Mouse (Mus musculus) small intestine, adult 2 months (tissue): Measurements from ENCODE around the gene Heg1. TPM values are rescaled to one million over a fixed set of nuclear protein-coding genes. Genes with fewer than 3 reads are reported as not detected.
A peak's percentile ranks its signal among the peaks of the same experiment; 100 is the strongest.

Experiments
- H3K27ac ChIP-seq: fragments of 200-500 bp; 2 replicates; pipeline ENCODE4 v1.5.1; 2012; ENCODE audit warnings: low read depth, low read length, control low read depth, inconsistent platforms; ENCODE audit not compliant: insufficient read depth
- H3K27me3 ChIP-seq: fragments of 200-500 bp; 2 replicates; pipeline ENCODE4 v1.6.1; 2012; ENCODE audit warnings: mild to moderate bottlenecking, moderate library complexity, low read length, inconsistent platforms; ENCODE audit not compliant: control insufficient read depth, insufficient read depth
- H3K36me3 ChIP-seq: fragments of 200-500 bp; 2 replicates; pipeline ENCODE4 v1.6.1; 2012; ENCODE audit warnings: mild to moderate bottlenecking, low read length, control low read depth, inconsistent platforms; ENCODE audit not compliant: control insufficient read depth, insufficient read depth
- H3K4me1 ChIP-seq: fragments of 200-500 bp; 2 replicates; pipeline ENCODE4 v1.6.1; 2012; ENCODE audit warnings: low read length, inconsistent platforms, mixed read lengths; ENCODE audit not compliant: control insufficient read depth, insufficient read depth, insufficient read length
- H3K4me3 ChIP-seq: fragments of 200-500 bp; 2 replicates; pipeline ENCODE4 v1.5.1; 2012; ENCODE audit warnings: low read depth, mild to moderate bottlenecking, control low read depth, inconsistent platforms, low read length, moderate library complexity
- CTCF ChIP-seq: fragments of 200-500 bp; IDR thresholded peaks from 2 replicates; pipeline ENCODE4 v1.5.1; 2012; ENCODE audit warnings: low read depth, mild to moderate bottlenecking, control low read depth, inconsistent platforms, low read length, moderate library complexity, mixed read lengths; ENCODE audit not compliant: insufficient replicate concordance, insufficient read length; ENCODE audit errors: extremely low read depth
- POLR2A ChIP-seq: fragments of 200-500 bp; IDR thresholded peaks from 2 replicates; pipeline ENCODE4 v1.6.1; 2012; ENCODE audit warnings: low read depth, mild to moderate bottlenecking, control low read depth, inconsistent platforms, low read length, moderate library complexity
- WGBS: fragments of 180-500 bp; shearing (Covaris S2); methylation state at CpG from one replicate; pipeline ENCODE4 v1.1.7; 2018; 5-methylcytosine and 5-hydroxymethylcytosine counted together
- polyA plus RNA-seq: library from polyadenylated mRNA; depleted of rRNA; stranded (reverse); fragments of >200 nt; gene quantifications from 2 replicates; pipeline ENCODE4 v1.2.3, GENCODE M21; 2012

Heg1 gene
- polyA plus RNA-seq, 1 experiment: 12.0 TPM

DNA sequence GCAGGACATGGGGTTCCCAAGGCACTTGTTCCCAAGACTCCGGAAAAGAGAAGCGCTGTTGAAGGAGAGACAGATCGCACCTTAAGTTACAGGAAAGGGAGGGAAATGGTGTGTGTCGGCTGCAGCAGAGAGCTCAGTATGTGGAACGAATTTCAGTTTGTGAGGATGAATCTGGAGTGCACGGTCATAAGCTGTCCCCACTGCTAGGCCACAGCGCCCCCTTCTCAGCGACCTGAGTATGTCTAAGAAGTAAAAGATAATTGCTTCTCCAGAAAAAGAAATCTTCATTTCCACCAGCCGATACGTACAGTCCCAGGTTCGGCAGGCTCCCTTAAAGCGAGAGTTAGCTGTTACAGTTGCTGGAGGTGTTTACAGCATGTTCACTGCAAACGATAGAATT is 44.3 kb downstream of the Heg1 start:
- no peak overlapping the region for H3K4me3 ChIP-seq
- no peaks in the 10 kb centered on the region for H3K27me3 ChIP-seq
- H3K36me3 ChIP-seq: no peaks in the 10 kb centered on the region; the same call in 1 of the 2 replicates
- no peak overlapping the region for H3K27ac ChIP-seq
- WGBS: 78% methylated on average over 13 of the region's 13 CpGs
- H3K4me1 ChIP-seq: peaks cover 4% of the 10 kb centered on the region; the same call in 1 of the 2 replicates
- no peak for TF ChIP-seq CTCF
- TF ChIP-seq POLR2A: no peak

DNA sequence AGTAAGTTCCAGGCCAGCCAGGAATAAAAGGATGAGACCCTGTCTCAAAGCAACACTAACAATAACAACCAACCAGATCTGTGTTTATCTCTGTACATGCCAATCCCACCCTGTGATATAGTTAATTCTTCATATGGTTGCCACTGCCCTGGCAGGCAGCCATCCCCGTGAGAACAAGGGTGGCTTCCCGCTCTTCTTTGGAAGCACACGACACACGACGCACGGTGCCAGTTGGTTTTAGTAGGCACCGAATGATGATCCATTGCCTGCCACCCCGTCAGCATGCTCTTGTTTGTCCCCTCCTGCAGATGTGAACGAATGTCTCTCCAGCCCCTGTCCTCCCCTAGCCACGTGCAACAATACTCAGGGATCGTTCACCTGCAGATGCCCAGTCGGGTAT is 47.1 kb downstream of the Heg1 start:
- WGBS: 90% methylated on average over 12 of the region's 12 CpGs
- no peak overlapping the region for H3K4me3 ChIP-seq
- TF ChIP-seq POLR2A (no peak), CTCF (no peak)
- no peaks in the 10 kb centered on the region for H3K27me3 ChIP-seq
- peaks cover 4% of the 10 kb centered on the region; the same call in 1 of the 2 replicates for H3K4me1 ChIP-seq
- no peak overlapping the region for H3K27ac ChIP-seq
- H3K36me3 ChIP-seq: no peaks in the 10 kb centered on the region

DNA sequence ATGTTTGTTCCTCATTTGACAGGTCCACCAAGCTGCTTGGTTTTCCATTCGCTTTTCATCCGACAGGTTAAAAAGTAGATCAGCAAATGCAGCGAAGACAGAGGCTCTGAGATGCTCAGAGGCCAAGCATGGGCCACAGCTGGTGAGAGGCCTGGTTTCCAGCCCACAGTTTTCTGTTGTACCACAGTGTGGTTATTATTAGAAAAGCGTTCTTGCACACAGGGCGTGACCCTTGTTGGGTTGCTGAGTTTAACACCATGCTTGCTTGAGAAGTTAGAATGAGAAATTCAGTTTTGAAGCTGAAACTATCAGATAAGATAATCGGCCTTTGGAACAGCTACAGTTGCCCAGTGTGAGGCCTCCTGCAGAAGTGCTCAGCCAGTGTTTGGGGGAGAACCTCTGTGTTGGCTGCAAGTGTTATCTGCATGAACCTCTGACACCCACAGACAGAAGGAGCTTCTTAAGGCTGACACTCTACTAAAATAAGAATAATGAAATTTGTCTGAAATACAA is 48.1 kb downstream of the Heg1 start:
- Histone ChIP-seq H3K27ac (0 out of 2 replicates have a peak overlapping the region, but pooled peaks have one; percentile 33), H3K4me3 (no peak overlapping the region), H3K4me1 (peaks cover 4% of the 10 kb centered on the region; the same call in 1 of the 2 replicates), H3K27me3 (no peaks in the 10 kb centered on the region), H3K36me3 (no peaks in the 10 kb centered on the region)
- WGBS: 66% methylated on average over 6 of the region's 6 CpGs
- no peak for TF ChIP-seq CTCF
- TF ChIP-seq POLR2A: no peak

DNA sequence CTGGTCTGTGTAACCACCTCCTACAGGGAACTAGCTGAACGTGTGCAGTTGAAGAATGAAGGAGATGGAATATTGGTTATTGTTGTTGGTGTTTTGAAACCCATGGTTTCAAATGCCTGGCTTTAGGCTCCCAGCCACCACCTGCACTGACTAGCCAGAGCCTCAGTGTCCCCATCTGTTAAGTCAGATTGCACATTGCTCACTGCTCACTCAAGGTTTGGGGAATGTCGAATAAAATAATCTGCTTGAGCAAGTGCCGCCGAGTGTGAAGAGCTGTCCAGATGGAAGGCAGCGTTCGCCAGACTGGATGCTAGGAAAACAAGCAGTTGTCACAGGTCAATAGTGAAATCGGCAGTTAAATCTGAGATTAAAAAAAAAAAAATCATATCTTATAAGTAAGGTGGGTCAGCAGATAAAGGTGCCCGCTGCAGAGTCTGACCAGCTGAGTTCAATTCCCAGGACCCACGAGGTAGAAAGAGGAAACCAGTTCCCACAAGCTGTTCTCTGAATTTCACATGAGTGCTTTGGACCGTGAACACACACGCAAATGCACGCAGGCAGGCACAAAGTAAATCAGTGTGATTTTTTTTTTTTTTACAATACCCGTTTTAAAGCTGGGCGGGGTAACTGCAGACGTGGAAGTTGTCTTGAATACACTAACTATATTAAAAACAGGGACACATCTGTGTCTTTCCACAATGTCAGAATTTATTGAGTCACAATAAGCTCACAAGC is 48.8 kb downstream of the Heg1 start:
- 44% methylated on average over 15 of the region's 15 CpGs for WGBS
- H3K27ac ChIP-seq: peak overlapping the region; percentile 49; the same call in 1 of the 2 replicates
- TF ChIP-seq CTCF (no peak), POLR2A (no peak)
- no peaks in the 10 kb centered on the region for H3K27me3 ChIP-seq
- H3K4me1 ChIP-seq: peaks cover 4% of the 10 kb centered on the region; the same call in 1 of the 2 replicates
- no peaks in the 10 kb centered on the region for H3K36me3 ChIP-seq
- no peak overlapping the region for H3K4me3 ChIP-seq

DNA sequence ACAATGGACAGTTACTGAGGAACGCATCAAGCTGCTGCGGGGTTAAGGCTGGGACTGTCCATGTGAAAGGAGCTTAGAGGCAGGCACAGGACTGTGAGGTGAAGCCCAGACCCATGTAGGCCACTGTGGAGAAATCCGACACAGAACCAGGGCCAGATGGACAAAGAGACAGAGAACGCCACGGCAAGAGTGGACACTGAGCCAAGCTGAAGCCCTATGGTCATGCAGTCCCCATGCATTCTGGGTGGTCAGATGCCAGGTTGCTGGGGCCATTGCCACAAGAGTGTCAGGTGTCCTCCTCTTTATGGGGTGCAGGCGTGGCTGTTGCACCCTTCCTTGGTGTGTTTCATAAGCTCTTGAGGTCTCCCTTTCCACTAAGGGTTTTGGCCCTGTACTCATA is 49.7 kb downstream of the Heg1 start:
- WGBS: 91% methylated on average over 6 of the region's 6 CpGs

DNA sequence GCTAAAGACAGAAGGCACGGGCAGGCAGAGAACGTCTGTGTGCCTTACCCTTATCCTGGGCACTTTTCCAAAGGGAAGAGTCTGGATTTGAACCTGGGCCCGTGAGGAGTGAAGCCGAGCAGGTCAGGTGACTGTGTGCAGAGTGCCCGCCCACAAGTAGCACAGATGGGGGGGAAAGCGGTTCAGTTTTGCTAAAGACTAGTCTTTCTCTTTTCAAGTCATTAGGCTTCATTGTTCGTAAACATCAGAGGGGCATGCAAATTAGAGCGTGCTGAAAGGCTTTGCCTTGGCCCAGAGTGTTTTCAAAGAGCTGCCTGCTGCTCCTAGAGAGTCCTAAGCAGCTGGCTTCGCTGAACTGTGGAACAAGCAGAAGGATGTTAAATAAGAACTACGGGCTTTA is 50.4 kb downstream of the Heg1 start:
- WGBS: 66% methylated on average over 10 of the region's 10 CpGs
- H3K27me3 ChIP-seq: no peaks in the 10 kb centered on the region
- H3K27ac ChIP-seq: no peak overlapping the region
- H3K4me3 ChIP-seq: no peak overlapping the region
- H3K36me3 ChIP-seq: no peaks in the 10 kb centered on the region
- H3K4me1 ChIP-seq: peaks cover 13% of the 10 kb centered on the region; the same call in 1 of the 2 replicates
- TF ChIP-seq POLR2A: no peak
- no peak for TF ChIP-seq CTCF

More for the DNA sequence above, 49.7 kb downstream of the Heg1 start:
- no peak overlapping the region for H3K27ac ChIP-seq
- no peaks in the 10 kb centered on the region for H3K36me3 ChIP-seq
- H3K27me3 ChIP-seq: no peaks in the 10 kb centered on the region
- peaks cover 9% of the 10 kb centered on the region; the same call in 1 of the 2 replicates for H3K4me1 ChIP-seq
- no peak overlapping the region for H3K4me3 ChIP-seq
- TF ChIP-seq POLR2A (no peak), CTCF (no peak)

DNA sequence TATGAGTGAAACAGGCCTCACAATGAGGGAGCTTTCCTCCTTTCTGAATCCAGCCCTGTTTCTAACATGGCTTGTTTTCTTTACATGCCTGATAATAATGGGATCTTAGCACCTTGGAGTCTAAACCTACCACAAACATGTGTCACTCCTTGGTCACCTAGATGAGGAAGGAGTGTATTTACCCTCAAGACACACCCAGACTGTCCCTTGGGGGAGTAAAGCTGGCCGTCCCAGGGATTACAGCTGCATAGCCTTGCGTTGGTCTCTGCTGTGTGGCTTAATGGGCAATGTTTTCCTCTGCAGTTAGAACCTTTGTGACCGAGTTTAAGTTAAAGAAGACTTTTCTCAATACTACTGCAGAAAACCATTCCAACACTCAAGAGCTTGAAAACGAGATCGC is 51.1 kb downstream of the Heg1 start:
- WGBS: 89% methylated on average over 5 of the region's 5 CpGs

More for the DNA sequence above, 51.1 kb downstream of the Heg1 start:
- no peak overlapping the region for H3K27ac ChIP-seq
- no peaks in the 10 kb centered on the region for H3K27me3 ChIP-seq
- peaks cover 16% of the 10 kb centered on the region; the same call in 1 of the 2 replicates for H3K4me1 ChIP-seq
- TF ChIP-seq CTCF (no peak), POLR2A (no peak)
- H3K36me3 ChIP-seq: no peaks in the 10 kb centered on the region
- no peak overlapping the region for H3K4me3 ChIP-seq
